Mouse (Mus musculus): ENCODE results near the gene Eps8.

The Eps8 gene

GRCm38 (mm10) chr6:137612071-137612547, 42.6 kb downstream of the Eps8 start:
- no peak for DNase-seq (ENCODE audit: low read depth)

GRCm38 (mm10) chr6:137608160-137608930, 46.3 kb downstream of the Eps8 start:
- no peak for DNase-seq (ENCODE audit: low read depth)

GRCm38 (mm10) chr6:137606541-137606940, 48.1 kb downstream of the Eps8 start:
- no peak for DNase-seq (ENCODE audit: low read depth)

- DNase-seq (ENCODE audit: low read depth) = peak; percentile 42
These were observed 50.0 kb downstream of the Eps8 start for GRCm38 (mm10) chr6:137604417-137605248.

GRCm38 (mm10) chr6:137598306-137598705, 56.4 kb downstream of the Eps8 start:
- no peak for DNase-seq (ENCODE audit: low read depth)

- DNase-seq (ENCODE audit: low read depth) = no peak
These were observed 57.1 kb downstream of the Eps8 start for GRCm38 (mm10) chr6:137597442-137598058.

- DNase-seq (ENCODE audit: low read depth) = no peak
These were observed 62.1 kb downstream of the Eps8 start for GRCm38 (mm10) chr6:137592582-137592981.

GRCm38 (mm10) chr6:137589245-137589618, 65.4 kb downstream of the Eps8 start:
- no peak for DNase-seq (ENCODE audit: low read depth)

- DNase-seq (ENCODE audit: low read depth) = no peak
These were observed 66.0 kb downstream of the Eps8 start for GRCm38 (mm10) chr6:137588481-137589244.

- no peak for DNase-seq (ENCODE audit: low read depth)
These were observed 66.8 kb downstream of the Eps8 start for GRCm38 (mm10) chr6:137587866-137588265.

- DNase-seq (ENCODE audit: low read depth) = peak; percentile 90
These were observed 69.4 kb downstream of the Eps8 start for GRCm38 (mm10) chr6:137585229-137585628.

- peak; percentile 16 for DNase-seq (ENCODE audit: low read depth)
These were observed 71.6 kb downstream of the Eps8 start for GRCm38 (mm10) chr6:137583056-137583455.

- peak; percentile 84 for DNase-seq (ENCODE audit: low read depth)
These were observed 72.3 kb downstream of the Eps8 start for GRCm38 (mm10) chr6:137582207-137582889.

GRCm38 (mm10) chr6:137581331-137582010, 73.2 kb downstream of the Eps8 start:
- peak; percentile 55 for DNase-seq (ENCODE audit: low read depth)

- DNase-seq (ENCODE audit: low read depth) = peak; percentile 66
These were observed 74.2 kb downstream of the Eps8 start for GRCm38 (mm10) chr6:137580503-137580902.

- no peak for DNase-seq (ENCODE audit: low read depth)
These were observed 77.9 kb downstream of the Eps8 start for GRCm38 (mm10) chr6:137576670-137577371.

- DNase-seq (ENCODE audit: low read depth) = no peak
These were observed 78.6 kb downstream of the Eps8 start for GRCm38 (mm10) chr6:137576091-137576490.

- DNase-seq (ENCODE audit: low read depth) = no peak
These were observed 80.8 kb downstream of the Eps8 start for GRCm38 (mm10) chr6:137573897-137574296.

- DNase-seq (ENCODE audit: low read depth) = no peak
These were observed 84.0 kb downstream of the Eps8 start for GRCm38 (mm10) chr6:137570718-137571131.

GRCm38 (mm10) chr6:137570019-137570418, 84.7 kb downstream of the Eps8 start:
- DNase-seq (ENCODE audit: low read depth) = peak; percentile 56
